Mouse (Mus musculus): ENCODE data around the gene Abcc5. TPM values are rescaled to one million over a fixed set of nuclear protein-coding genes. Genes with fewer than 3 reads are reported as not detected.
"Not testable (repeated sequence)": the region's sequence is repeated elsewhere in the genome, so short reads cannot be mapped to it uniquely, and the experiment has no call there.

Abcc5 gene
- polyA plus RNA-seq, 1 experiment from 2014 or later, result 54.0 TPM

DNA sequence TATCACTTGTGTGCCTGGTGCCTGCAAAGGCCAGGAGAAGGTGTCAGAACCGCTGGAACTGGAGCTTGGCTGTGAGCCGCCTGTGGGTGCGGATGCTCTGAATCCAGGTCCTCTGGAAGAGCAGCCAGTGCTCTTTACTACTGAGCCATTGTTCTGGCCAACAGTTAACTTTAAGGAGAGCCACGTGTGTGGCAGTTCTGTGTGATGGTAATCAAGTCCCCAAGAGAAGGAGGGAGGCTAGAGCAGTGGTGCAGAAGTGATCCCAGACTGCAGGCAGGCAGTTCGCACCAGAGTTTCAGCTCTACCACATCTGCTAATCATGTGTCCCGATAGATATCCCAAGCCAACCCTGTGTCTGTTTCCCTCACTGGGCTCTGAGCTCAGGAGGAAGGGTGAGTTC is 36.0 kb downstream of the Abcc5 start:
- no peaks in the 10 kb centered on the region for H3K4me1 ChIP-seq (ENCODE audit: control insufficient read depth, insufficient read depth, low read length)
- no peaks in the 10 kb centered on the region for H3K9me3 ChIP-seq (replicated peaks; ENCODE audit: control insufficient read depth, low read length)
- 68% methylated on average over 6 of the region's 6 CpGs for WGBS
- no peak overlapping the region for H3K4me3 ChIP-seq (ENCODE audit: low read length)
- no peak overlapping the region for H3K9ac ChIP-seq (ENCODE audit: low read length)
- ATAC-seq (replicated peaks; ENCODE audit: extremely low read depth, insufficient read depth, low FRiP score), result no peak
- peaks cover 32% of the 10 kb centered on the region for H3K36me3 ChIP-seq (ENCODE audit: control insufficient read depth, insufficient read depth)
- no peak overlapping the region for H3K4me2 ChIP-seq (ENCODE audit: low read depth, low read length)
- H3K27me3 ChIP-seq (ENCODE audit: control insufficient read depth, insufficient read depth, low read length), result no peaks in the 10 kb centered on the region
- H3K27ac ChIP-seq (ENCODE audit: low read length), result no peak overlapping the region

DNA sequence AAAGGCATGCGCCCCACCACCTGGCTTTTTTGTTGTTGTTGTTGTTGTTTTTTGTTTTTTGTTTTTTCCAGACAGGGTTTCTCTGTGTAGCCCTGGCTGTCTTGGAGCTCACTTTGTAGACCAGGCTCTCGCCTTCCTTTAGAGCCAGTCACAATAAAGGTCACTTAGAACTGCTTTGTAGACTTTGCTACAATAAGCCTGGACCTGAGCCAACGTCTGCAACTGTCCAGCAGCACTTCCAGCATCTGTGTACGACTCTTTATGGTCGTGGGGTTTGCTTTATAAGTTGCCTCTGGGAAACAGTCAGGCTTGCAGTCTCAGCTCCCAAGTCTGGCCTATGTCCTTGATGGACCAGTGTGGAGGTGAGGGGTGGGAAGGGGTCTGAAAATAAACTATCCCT is 45.2 kb downstream of the Abcc5 start:
- no peak for ATAC-seq (replicated peaks; ENCODE audit: extremely low read depth, insufficient read depth, low FRiP score)
- H3K4me2 ChIP-seq (ENCODE audit: low read depth, low read length), result no peak overlapping the region
- 43% methylated on average over 5 of the region's 5 CpGs for WGBS

DNA sequence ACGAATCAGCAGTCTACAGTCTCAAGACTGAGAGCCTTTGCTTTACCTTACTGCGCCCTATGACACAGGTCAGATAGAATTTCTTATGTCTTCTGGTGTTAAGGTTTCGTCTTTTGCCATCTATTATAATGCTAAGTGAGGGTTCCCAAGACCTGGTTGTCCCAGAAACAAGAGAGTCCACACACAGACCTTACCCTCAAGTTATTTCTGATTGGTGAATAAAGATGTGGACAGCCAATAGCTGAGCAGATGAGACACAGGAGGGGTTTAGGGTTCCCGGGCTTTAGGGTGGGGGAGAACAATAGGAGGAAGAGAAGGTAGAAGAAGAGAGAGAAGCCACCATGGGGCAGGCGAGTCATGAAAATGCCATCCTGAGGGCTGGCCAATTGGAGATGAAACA is 50.9 kb downstream of the Abcc5 start:
- whole genome bisulfite sequencing, result 87% methylated on average over 5 of the region's 5 CpGs
- ATAC-seq (replicated peaks; ENCODE audit: extremely low read depth, insufficient read depth, low FRiP score), result no peak

More for the DNA sequence above, 45.2 kb downstream of the Abcc5 start:
- H3K4me3 ChIP-seq (ENCODE audit: low read length), result no peak overlapping the region
- H3K27me3 ChIP-seq (ENCODE audit: control insufficient read depth, insufficient read depth, low read length), result no peaks in the 10 kb centered on the region
- H3K9ac ChIP-seq (ENCODE audit: low read length), result no peak overlapping the region
- no peak overlapping the region for H3K27ac ChIP-seq (ENCODE audit: low read length)
- peaks cover 16% of the 10 kb centered on the region for H3K36me3 ChIP-seq (ENCODE audit: control insufficient read depth, insufficient read depth)
- H3K9me3 ChIP-seq (replicated peaks; ENCODE audit: control insufficient read depth, low read length), result no peaks in the 10 kb centered on the region
- H3K4me1 ChIP-seq (ENCODE audit: control insufficient read depth, insufficient read depth, low read length), result peaks cover 2% of the 10 kb centered on the region; the same call in 1 of the 2 replicates

DNA sequence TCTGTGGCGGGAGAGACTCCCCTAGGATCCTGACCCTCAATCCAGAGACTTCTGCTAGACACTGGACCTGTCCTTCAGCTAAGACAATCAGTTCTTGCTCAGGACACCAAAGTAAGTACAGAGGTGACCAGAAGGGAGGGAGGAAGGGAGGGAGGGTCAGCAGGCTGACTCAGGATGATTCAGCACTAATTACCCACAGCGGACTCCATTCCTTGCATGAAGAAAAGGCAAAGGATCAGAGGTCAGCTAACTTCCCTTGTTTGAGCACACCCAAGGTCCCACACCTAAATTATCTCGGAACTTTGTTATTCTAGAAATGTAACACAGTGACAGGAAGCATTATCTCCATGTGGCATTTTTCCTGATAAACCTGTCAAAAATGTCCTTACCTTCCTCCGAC is 54.5 kb downstream of the Abcc5 start:
- no peak for ATAC-seq (replicated peaks; ENCODE audit: extremely low read depth, insufficient read depth, low FRiP score)
- Histone ChIP-seq H3K4me2 (ENCODE audit: low read depth, low read length) (no peak overlapping the region), H3K27me3 (ENCODE audit: control insufficient read depth, insufficient read depth, low read length) (no peaks in the 10 kb centered on the region), H3K27ac (ENCODE audit: low read length) (no peak overlapping the region), H3K4me1 (ENCODE audit: control insufficient read depth, insufficient read depth, low read length) (no peaks in the 10 kb centered on the region), H3K36me3 (ENCODE audit: control insufficient read depth, insufficient read depth) (peaks cover 34% of the 10 kb centered on the region), H3K4me3 (ENCODE audit: low read length) (no peak overlapping the region), H3K9me3 (replicated peaks; ENCODE audit: control insufficient read depth, low read length) (no peaks in the 10 kb centered on the region), H3K9ac (ENCODE audit: low read length) (no peak overlapping the region)
- WGBS, result 54% methylated on average over 4 of the region's 4 CpGs

More for the DNA sequence above, 50.9 kb downstream of the Abcc5 start:
- H3K9me3 ChIP-seq (replicated peaks; ENCODE audit: control insufficient read depth, low read length), result no peaks in the 10 kb centered on the region
- no peak overlapping the region for H3K9ac ChIP-seq (ENCODE audit: low read length)
- no peak overlapping the region for H3K4me2 ChIP-seq (ENCODE audit: low read depth, low read length)
- H3K4me1 ChIP-seq (ENCODE audit: control insufficient read depth, insufficient read depth, low read length), result no peaks in the 10 kb centered on the region
- peaks cover 33% of the 10 kb centered on the region for H3K36me3 ChIP-seq (ENCODE audit: control insufficient read depth, insufficient read depth)
- H3K4me3 ChIP-seq (ENCODE audit: low read length), result no peak overlapping the region
- H3K27ac ChIP-seq (ENCODE audit: low read length), result no peak overlapping the region
- no peaks in the 10 kb centered on the region for H3K27me3 ChIP-seq (ENCODE audit: control insufficient read depth, insufficient read depth, low read length)

DNA sequence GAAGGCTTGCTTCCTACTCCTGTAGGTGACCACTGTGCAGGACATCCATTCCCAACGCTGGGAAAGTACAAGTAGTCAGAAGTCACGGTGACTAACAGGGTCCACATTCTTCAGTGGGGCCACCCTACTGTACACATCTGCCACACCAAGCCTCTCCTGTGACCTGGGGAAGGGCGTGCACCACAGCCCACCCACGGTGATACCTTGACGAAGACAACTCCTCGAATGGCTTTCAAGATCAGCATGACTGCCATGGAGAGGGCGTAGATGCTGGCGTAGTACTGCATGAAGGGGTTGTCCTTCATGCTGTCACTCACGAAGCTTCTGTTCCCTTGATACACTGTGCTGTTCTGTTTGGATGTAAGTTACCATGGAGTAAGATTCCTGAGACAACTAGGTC is 58.0 kb downstream of the Abcc5 start:
- ATAC-seq (replicated peaks; ENCODE audit: extremely low read depth, insufficient read depth, low FRiP score), result no peak
- no peak overlapping the region for H3K4me3 ChIP-seq (ENCODE audit: low read length)
- H3K36me3 ChIP-seq (ENCODE audit: control insufficient read depth, insufficient read depth), result peaks cover 49% of the 10 kb centered on the region
- H3K9ac ChIP-seq (ENCODE audit: low read length), result no peak overlapping the region
- H3K27me3 ChIP-seq (ENCODE audit: control insufficient read depth, insufficient read depth, low read length), result no peaks in the 10 kb centered on the region
- no peaks in the 10 kb centered on the region for H3K9me3 ChIP-seq (replicated peaks; ENCODE audit: control insufficient read depth, low read length)
- WGBS, result 79% methylated on average over 9 of the region's 9 CpGs
- no peaks in the 10 kb centered on the region for H3K4me1 ChIP-seq (ENCODE audit: control insufficient read depth, insufficient read depth, low read length)
- no peak overlapping the region for H3K27ac ChIP-seq (ENCODE audit: low read length)
- no peak overlapping the region for H3K4me2 ChIP-seq (ENCODE audit: low read depth, low read length)

DNA sequence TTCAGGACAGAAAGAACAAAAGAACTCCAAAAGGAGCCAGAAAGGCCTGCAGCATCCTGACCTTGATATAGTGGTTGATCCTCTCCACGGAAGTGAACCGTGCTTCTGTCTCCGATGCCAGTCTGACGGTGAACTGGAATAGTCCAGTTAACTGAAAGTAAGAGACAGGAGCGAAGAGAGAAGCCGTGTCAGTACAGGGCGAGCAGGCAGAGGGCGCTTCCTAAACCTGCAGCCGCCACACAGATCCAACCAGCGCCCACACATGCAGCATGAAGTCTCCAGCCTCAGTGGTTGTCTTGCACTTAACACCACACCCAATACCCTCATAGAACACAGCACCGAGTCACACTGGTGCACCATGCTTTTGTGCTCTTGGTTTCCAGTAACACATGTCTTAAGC is 64.1 kb downstream of the Abcc5 start:
- 88% methylated on average over 11 of the region's 11 CpGs for WGBS
- H3K27me3 ChIP-seq (ENCODE audit: control insufficient read depth, insufficient read depth, low read length), result no peaks in the 10 kb centered on the region
- no peaks in the 10 kb centered on the region for H3K9me3 ChIP-seq (replicated peaks; ENCODE audit: control insufficient read depth, low read length)
- no peak overlapping the region for H3K27ac ChIP-seq (ENCODE audit: low read length)
- no peak overlapping the region for H3K9ac ChIP-seq (ENCODE audit: low read length)
- H3K4me1 ChIP-seq (ENCODE audit: control insufficient read depth, insufficient read depth, low read length), result no peaks in the 10 kb centered on the region
- H3K36me3 ChIP-seq (ENCODE audit: control insufficient read depth, insufficient read depth), result peaks cover 54% of the 10 kb centered on the region
- no peak overlapping the region for H3K4me2 ChIP-seq (ENCODE audit: low read depth, low read length)
- H3K4me3 ChIP-seq (ENCODE audit: low read length), result no peak overlapping the region
- no peak for ATAC-seq (replicated peaks; ENCODE audit: extremely low read depth, insufficient read depth, low FRiP score)

DNA sequence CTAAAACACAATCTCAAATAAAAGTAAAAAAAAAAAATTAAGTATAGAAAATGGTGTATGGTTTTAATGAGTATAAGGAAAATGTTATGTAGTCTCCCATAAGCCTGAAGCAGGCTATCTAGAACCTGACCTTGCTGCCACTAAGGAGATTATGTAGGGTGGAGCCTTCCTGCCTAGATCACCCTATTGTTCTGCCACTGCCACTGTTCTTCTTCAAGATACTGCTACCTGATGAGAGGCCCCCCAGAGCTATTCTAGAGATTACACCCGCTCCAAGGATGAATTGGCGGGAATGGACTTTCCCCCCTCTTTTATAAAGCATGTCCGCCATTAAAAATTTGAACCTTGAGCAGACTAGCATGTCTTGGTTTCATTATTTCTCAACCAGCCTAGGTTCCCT is 64.7 kb downstream of the Abcc5 start:
- ATAC-seq (replicated peaks; ENCODE audit: extremely low read depth, insufficient read depth, low FRiP score), result not testable (repeated sequence)

DNA sequence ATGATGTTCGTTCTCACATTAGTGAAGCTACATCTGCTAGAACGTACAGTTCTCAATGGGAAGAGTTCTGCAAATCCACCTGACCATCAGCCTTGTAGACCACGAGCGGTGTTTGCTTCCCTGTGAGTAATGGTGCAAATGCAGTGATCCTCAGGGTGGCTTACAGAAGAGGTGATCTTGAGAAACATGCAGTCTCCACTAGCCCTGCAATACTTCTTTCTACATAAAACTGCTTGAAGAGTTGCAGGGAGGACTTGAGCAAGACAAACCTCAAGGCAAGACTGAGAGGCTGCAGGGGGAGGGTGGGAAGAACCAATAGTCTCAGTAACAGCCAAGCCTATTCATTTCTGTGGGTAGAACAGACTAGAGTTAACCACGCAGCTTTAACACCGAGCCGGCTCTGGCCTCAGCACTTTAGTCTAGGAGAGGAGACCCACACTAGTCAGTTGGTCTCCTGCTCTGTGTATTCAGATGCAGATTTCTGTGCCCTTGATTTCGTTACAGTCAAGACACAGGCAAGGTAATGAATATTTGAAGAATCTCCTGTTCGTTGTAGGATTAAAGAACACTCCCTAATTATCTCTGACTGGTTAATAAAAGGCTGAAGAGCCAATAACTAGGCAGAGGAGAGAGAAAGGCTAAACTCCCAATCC is 66.4 kb downstream of the Abcc5 start:
- Histone ChIP-seq H3K9ac (ENCODE audit: low read length) (no peak overlapping the region), H3K4me1 (ENCODE audit: control insufficient read depth, insufficient read depth, low read length) (no peaks in the 10 kb centered on the region), H3K4me2 (ENCODE audit: low read depth, low read length) (no peak overlapping the region), H3K4me3 (ENCODE audit: low read length) (no peak overlapping the region), H3K9me3 (replicated peaks; ENCODE audit: control insufficient read depth, low read length) (no peaks in the 10 kb centered on the region), H3K27ac (ENCODE audit: low read length) (no peak overlapping the region), H3K36me3 (ENCODE audit: control insufficient read depth, insufficient read depth) (peaks cover 46% of the 10 kb centered on the region), H3K27me3 (ENCODE audit: control insufficient read depth, insufficient read depth, low read length) (no peaks in the 10 kb centered on the region)
- ATAC-seq (replicated peaks; ENCODE audit: extremely low read depth, insufficient read depth, low FRiP score), result no peak
- WGBS, result 82% methylated on average over 9 of the region's 9 CpGs

More for the DNA sequence above, 64.7 kb downstream of the Abcc5 start:
- H3K36me3 ChIP-seq (ENCODE audit: control insufficient read depth, insufficient read depth), result peaks cover 52% of the 10 kb centered on the region
- not testable (repeated sequence) for H3K4me2 ChIP-seq (ENCODE audit: low read depth, low read length); H3K9ac ChIP-seq (ENCODE audit: low read length); H3K27ac ChIP-seq (ENCODE audit: low read length); H3K4me1 ChIP-seq (ENCODE audit: control insufficient read depth, insufficient read depth, low read length); H3K27me3 ChIP-seq (ENCODE audit: control insufficient read depth, insufficient read depth, low read length); H3K9me3 ChIP-seq (replicated peaks; ENCODE audit: control insufficient read depth, low read length); H3K4me3 ChIP-seq (ENCODE audit: low read length)
- 86% methylated on average over 3 of the region's 3 CpGs for WGBS

DNA sequence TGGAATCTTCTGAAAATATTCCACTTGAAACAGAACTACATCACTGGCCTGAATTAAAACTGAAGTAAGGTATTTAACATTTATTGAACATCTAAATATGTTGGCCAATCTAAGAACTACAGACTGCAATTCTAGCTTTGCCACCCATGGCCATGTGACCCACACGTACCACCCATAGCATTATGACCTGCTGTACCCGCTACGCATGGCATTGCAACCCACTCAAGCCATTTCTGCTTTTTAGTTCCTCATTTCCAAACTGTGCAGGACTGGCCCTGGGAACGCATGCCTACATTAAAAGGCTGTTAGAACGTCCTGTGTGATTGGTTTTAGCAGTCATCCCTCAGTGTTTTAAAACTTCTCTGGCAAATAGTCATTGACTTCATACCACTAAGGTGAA is 68.4 kb downstream of the Abcc5 start:
- ATAC-seq (replicated peaks; ENCODE audit: extremely low read depth, insufficient read depth, low FRiP score), result no peak
- Histone ChIP-seq H3K9ac (ENCODE audit: low read length) (no peak overlapping the region), H3K4me1 (ENCODE audit: control insufficient read depth, insufficient read depth, low read length) (no peaks in the 10 kb centered on the region), H3K9me3 (replicated peaks; ENCODE audit: control insufficient read depth, low read length) (no peaks in the 10 kb centered on the region), H3K4me3 (ENCODE audit: low read length) (no peak overlapping the region), H3K36me3 (ENCODE audit: control insufficient read depth, insufficient read depth) (peaks cover 33% of the 10 kb centered on the region), H3K4me2 (ENCODE audit: low read depth, low read length) (no peak overlapping the region), H3K27ac (ENCODE audit: low read length) (no peak overlapping the region), H3K27me3 (ENCODE audit: control insufficient read depth, insufficient read depth, low read length) (no peaks in the 10 kb centered on the region)
- 91% methylated on average over 5 of the region's 5 CpGs for WGBS
